In genomic region chr3:53267046-53267445, GRCm38 (mm10) we compare ENCODE assay signal across 17 mouse cellular contexts.
"Had no signal": no experiment of that assay in that cellular context is flagged by ENCODE, and none has a peak within 500 bp of the region (broad histone marks: within the 10 kb centered on the region; RNA-seq: fewer than 3 reads in every experiment).

No protein-coding gene starts in this region.

- H3K27me3 ChIP-seq: kidney, embryonic 15.5 days; limb, embryonic 13.5 days; liver, embryonic 12.5 days; liver, embryonic 15.5 days; lung, embryonic 15.5 days; megakaryocyte, embryonic 14.5 days had no signal

- H3K9ac ChIP-seq: kidney, embryonic 15.5 days; limb, embryonic 13.5 days; liver, embryonic 12.5 days; liver, embryonic 15.5 days; lung, embryonic 15.5 days had no signal

- H3K9me3 ChIP-seq: kidney, embryonic 15.5 days; limb, embryonic 10.5 days; limb, embryonic 13.5 days; liver, embryonic 12.5 days; liver, embryonic 15.5 days; lung, embryonic 15.5 days had no signal

- H3K4me2 ChIP-seq: kidney, embryonic 15.5 days; limb, embryonic 13.5 days; liver, embryonic 12.5 days; liver, embryonic 15.5 days; lung, embryonic 15.5 days; midbrain, embryonic 11.5 days had no signal

- H3K27ac ChIP-seq: kidney, embryonic 15.5 days; limb, embryonic 10.5 days; limb, embryonic 13.5 days; liver, embryonic 12.5 days; liver, embryonic 15.5 days; lung, embryonic 15.5 days had no signal

- H3K36me3 ChIP-seq: limb, embryonic 13.5 days; liver, embryonic 12.5 days; liver, embryonic 15.5 days; lung, embryonic 15.5 days had no signal

- H3K4me1 ChIP-seq: liver, embryonic 12.5 days; liver, embryonic 15.5 days; lung, embryonic 15.5 days; megakaryocyte, embryonic 14.5 days had no signal

- H3K4me3 ChIP-seq: kidney, embryonic 15.5 days; limb, embryonic 10.5 days; limb, embryonic 13.5 days; liver, embryonic 12.5 days; liver, embryonic 15.5 days; lung, embryonic 15.5 days; megakaryocyte, embryonic 14.5 days had no signal

- DNase-seq: kidney, postnatal 10 days; kidney, postnatal 36 days; liver; lung, adult 18-20 months; lung, postnatal 10 days; lung, postnatal 36 days; thymus, adult 18-20 months; thymus, postnatal 36 days had no signal

- ATAC-seq: liver, embryonic 12.5 days; midbrain, embryonic 16.5 days had no signal
